Comparison of ENCODE assay signal across 11 mouse cellular contexts in genomic region chr7:131469506-131469905, GRCm38 (mm10). TPM values are rescaled to one million over a fixed set of nuclear protein-coding genes. Genes with fewer than 3 reads are reported as not detected.
DNase-seq lines count a peak whose midpoint lies in the region; ATAC-seq and TF ChIP-seq lines count a peak whose summit lies in the region.
"Had no signal": no experiment of that assay in that cellular context is flagged by ENCODE, and none has a peak within 500 bp of the region (broad histone marks: within the 10 kb centered on the region; RNA-seq: fewer than 3 reads in every experiment).

No protein-coding gene starts in this region.

- peak; percentile 33 for TF ChIP-seq CTCF in lung, postnatal 0 days (IDR thresholded peaks at IDR 0.05)
- peak; percentile 27; the same call in 1 of the 2 replicates for TF ChIP-seq CTCF in brain, embryonic 14.5 days (IDR thresholded peaks at IDR 0.05; ENCODE audit: borderline replicate concordance, extremely low read depth, insufficient read depth, insufficient read length)

- no peak for TF ChIP-seq EP300 in lung, postnatal 0 days (IDR thresholded peaks at IDR 0.05)

- no peak overlapping the region for H3K27ac ChIP-seq in lung, postnatal 0 days (ENCODE audit: low read length)
- H3K27ac ChIP-seq: embryonic facial prominence, embryonic 15.5 days had no signal

- H3K4me2 ChIP-seq in lung, postnatal 0 days (replicated peaks; ENCODE audit: low read depth, low read length): no peak overlapping the region
- H3K4me2 ChIP-seq: embryonic facial prominence, embryonic 15.5 days had no signal

- no peak for TF ChIP-seq POLR2A in brain, embryonic 14.5 days (IDR thresholded peaks at IDR 0.05; ENCODE audit: borderline replicate concordance, extremely low read depth, insufficient read depth, insufficient read length, poor library complexity, severe bottlenecking)

- H3K9me3 ChIP-seq in lung, postnatal 0 days (ENCODE audit: low read length): no peaks in the 10 kb centered on the region
- H3K9me3 ChIP-seq: embryonic facial prominence, embryonic 15.5 days had no signal

- no peaks in the 10 kb centered on the region for H3K27me3 ChIP-seq in lung, postnatal 0 days (replicated peaks; ENCODE audit: insufficient read depth, low read length)
- H3K27me3 ChIP-seq: embryonic facial prominence, embryonic 15.5 days had no signal

- intact Hi-C loops in left cerebral cortex, postnatal 4 days (cut with DNase I): no loop called here

- 65% methylated on average over 3 of the region's 3 CpGs for WGBS in lung, postnatal 0 days

- H3K36me3 ChIP-seq in lung, postnatal 0 days (ENCODE audit: insufficient read depth, low read length): no peaks in the 10 kb centered on the region
- H3K36me3 ChIP-seq: embryonic facial prominence, embryonic 15.5 days had no signal

- H3K4me1 ChIP-seq in lung, postnatal 0 days (ENCODE audit: insufficient read depth, low read depth, low read length): no peaks in the 10 kb centered on the region
- H3K4me1 ChIP-seq: embryonic facial prominence, embryonic 15.5 days had no signal

- H3K4me3 ChIP-seq in lung, postnatal 0 days (ENCODE audit: low read depth, low read length): no peak overlapping the region
- H3K4me3 ChIP-seq: embryonic facial prominence, embryonic 15.5 days had no signal

- no peak for ATAC-seq in lung, postnatal 0 days

- DNase-seq in embryo, embryonic 10 days (ENCODE audit: low spot score): peak; percentile 34
- DNase-seq in embryo, embryonic 9.5 days (ENCODE audit: extremely low spot score): no peak
- DNase-seq in lung, postnatal 0 days (ENCODE audit: low spot score): no peak
- DNase-seq in lung, adult 18-20 months: no peak
- no peak for DNase-seq in brain, embryonic 14.5 days (ENCODE audit: low read depth)
- DNase-seq in thymus, postnatal 14 days: peak; percentile 15
- DNase-seq in left cerebral cortex, postnatal 4 days: no peak
- no peak for DNase-seq in gastrocnemius, postnatal 4 days (ENCODE audit: low spot score in 2 of 2)
- DNase-seq: gastrocnemius, postnatal 14 days; lung, postnatal 10 days had no signal

- H3K9ac ChIP-seq in lung, postnatal 0 days (replicated peaks; ENCODE audit: low read depth): no peak overlapping the region
- H3K9ac ChIP-seq: embryonic facial prominence, embryonic 15.5 days had no signal

RNA-seq across cellular contexts. Expression of gene Acadsb, which starts 59.1 kb away (rescaled TPM):
- 99.4 and 129 TPM in 2 replicates for polyA plus RNA-seq in lung, postnatal 0 days (2015; fragmentation: Nextera tagmentation; extraction: Ambion mirVana)
- 21.3 and 29.4 TPM in 2 replicates for polyA plus RNA-seq in brain, embryonic 14.5 days (2012; rRNA removed)
- 10 to 100 TPM; 81.7 to 88.6 TPM for total RNA-seq in left cerebral cortex, postnatal 4 days (2021)
- total RNA-seq in gastrocnemius, postnatal 4 days (2021): 10 to 100 TPM; 76.4 to 77.9 TPM

RNA-seq across cellular contexts. Expression of gene Ikzf5, which starts 59.2 kb away (rescaled TPM):
- 9.0 and 10.3 TPM in 2 replicates for polyA plus RNA-seq in lung, postnatal 0 days (2015; fragmentation: Nextera tagmentation; extraction: Ambion mirVana)
- polyA plus RNA-seq in brain, embryonic 14.5 days (2012; rRNA removed): 19.6 and 20.5 TPM in 2 replicates
- total RNA-seq in left cerebral cortex, postnatal 4 days (2021): 10 to 100 TPM; 40.2 to 45.7 TPM
- 10 to 100 TPM; 27.0 to 32.2 TPM for total RNA-seq in gastrocnemius, postnatal 4 days (2021)

Comparison
In these comparisons a context has a peak if more than half of its experiments do, and no peak if none do; other contexts are left out.
1. DNase-seq: peak in embryo, embryonic 10 days (single experiment) and thymus, postnatal 14 days (single experiment); none in embryo, embryonic 9.5 days (single experiment), lung, postnatal 0 days (single experiment), lung, adult 18-20 months (0 of 2), brain, embryonic 14.5 days (single experiment), left cerebral cortex, postnatal 4 days (single experiment) and gastrocnemius, postnatal 4 days (0 of 2).